Mouse (Mus musculus): ENCODE measurements around the gene Klf5.

GRCm38 (mm10) chr14:99309606-99310005, 11.1 kb downstream of the Klf5 start:
- no peak for TF ChIP-seq CTCF (IDR thresholded peaks at IDR 0.05)
- TF ChIP-seq EP300 (IDR thresholded peaks at IDR 0.05; ENCODE audit: insufficient read depth, low read depth, low read length), result no peak
